Mouse (Mus musculus): ENCODE measurements around the gene Emc6.

Emc6 gene

GRCm38 (mm10) chr11:73176186-73176585 lies 651 bp downstream of the Emc6 start:
- DNase-seq (ENCODE audit: inconsistent ontology term): no peak

GRCm38 (mm10) chr11:73175612-73176011 lies 1.2 kb downstream of the Emc6 start:
- DNase-seq (ENCODE audit: inconsistent ontology term): no peak

GRCm38 (mm10) chr11:73172186-73172585 lies 4.7 kb downstream of the Emc6 start:
- DNase-seq (ENCODE audit: inconsistent ontology term): no peak

GRCm38 (mm10) chr11:73169231-73169630 lies 7.6 kb downstream of the Emc6 start:
- DNase-seq (ENCODE audit: inconsistent ontology term): peak; percentile 17

- DNase-seq (ENCODE audit: inconsistent ontology term): no peak
Measured at GRCm38 (mm10) chr11:73168576-73168975, 8.3 kb downstream of the Emc6 start.

- no peak for DNase-seq (ENCODE audit: inconsistent ontology term)
Measured at GRCm38 (mm10) chr11:73168071-73168470, 8.8 kb downstream of the Emc6 start.

GRCm38 (mm10) chr11:73162284-73162683 lies 14.6 kb downstream of the Emc6 start:
- DNase-seq (ENCODE audit: inconsistent ontology term): no peak

GRCm38 (mm10) chr11:73161616-73162015 lies 15.2 kb downstream of the Emc6 start:
- DNase-seq (ENCODE audit: inconsistent ontology term): peak; percentile 4

GRCm38 (mm10) chr11:73160811-73161200 lies 16.0 kb downstream of the Emc6 start:
- DNase-seq (ENCODE audit: inconsistent ontology term): peak; percentile 82

GRCm38 (mm10) chr11:73159957-73160810 lies 16.7 kb downstream of the Emc6 start, which contains the start of gene P2rx5:
Gene P2rx5 (plus strand): TSS chr11:73160421.
- peak; percentile 77 for DNase-seq (ENCODE audit: inconsistent ontology term)

GRCm38 (mm10) chr11:73155071-73155470 lies 21.8 kb downstream of the Emc6 start:
- peak; percentile 34 for DNase-seq (ENCODE audit: inconsistent ontology term)

- DNase-seq (ENCODE audit: inconsistent ontology term): no peak
Measured at GRCm38 (mm10) chr11:73148209-73148608, 28.6 kb downstream of the Emc6 start.

- DNase-seq (ENCODE audit: inconsistent ontology term): no peak
Measured at GRCm38 (mm10) chr11:73146975-73147365, 29.9 kb downstream of the Emc6 start.

- DNase-seq (ENCODE audit: inconsistent ontology term): no peak
Measured at GRCm38 (mm10) chr11:73146026-73146974, 30.5 kb downstream of the Emc6 start.

- DNase-seq (ENCODE audit: inconsistent ontology term): no peak
Measured at GRCm38 (mm10) chr11:73144261-73144681, 32.6 kb downstream of the Emc6 start.

- peak; percentile 89 for DNase-seq (ENCODE audit: inconsistent ontology term)
Measured at GRCm38 (mm10) chr11:73137591-73138501, 39.0 kb downstream of the Emc6 start, which contains the start of gene Haspin. Gene Haspin (minus strand): TSS chr11:73138294.

GRCm38 (mm10) chr11:73137116-73137515 lies 39.7 kb downstream of the Emc6 start:
- no peak for DNase-seq (ENCODE audit: inconsistent ontology term)

- DNase-seq (ENCODE audit: inconsistent ontology term): no peak
Measured at GRCm38 (mm10) chr11:73136587-73136986, 40.2 kb downstream of the Emc6 start.

GRCm38 (mm10) chr11:73134222-73134621 lies 42.6 kb downstream of the Emc6 start:
- DNase-seq (ENCODE audit: inconsistent ontology term): no peak

GRCm38 (mm10) chr11:73132999-73133398 lies 43.8 kb downstream of the Emc6 start:
- no peak for DNase-seq (ENCODE audit: inconsistent ontology term)

GRCm38 (mm10) chr11:73131020-73131419 lies 45.8 kb downstream of the Emc6 start:
- peak; percentile 71 for DNase-seq (ENCODE audit: inconsistent ontology term)
